Mouse (Mus musculus) heart, embryonic 16.5 days (tissue): Measurements from ENCODE around the gene Sbsn. TPM values are rescaled to one million over a fixed set of nuclear protein-coding genes. Genes with fewer than 3 reads are reported as not detected.

Source experiments
- ATAC-seq: fragments of 200-750 bp; cut with Nextera tagmentation; replicated peaks from 2 replicates; pipeline ENCODE4 v1.8.0; 2017; ENCODE audit warnings: moderate number of reproducible peaks; ENCODE audit not compliant: insufficient read depth, low FRiP score; ENCODE audit errors: extremely low read depth
- H3K27ac ChIP-seq: fragments of 300-500 bp; sonication (generic); 2 replicates; pipeline ENCODE4 v1.5.1; 2014; ENCODE audit warnings: mild to moderate bottlenecking, low read length, control low read depth, moderate library complexity
- H3K27me3 ChIP-seq: fragments of 300-500 bp; sonication (generic); 2 replicates; pipeline ENCODE4 v1.6.1; 2014; ENCODE audit warnings: low read length, mixed read lengths; ENCODE audit not compliant: control insufficient read depth, insufficient read depth
- H3K36me3 ChIP-seq: fragments of 300-500 bp; sonication (generic); 2 replicates; pipeline ENCODE4 v1.6.1; 2014; ENCODE audit not compliant: control insufficient read depth, insufficient read depth
- H3K4me1 ChIP-seq: fragments of 300-500 bp; sonication (generic); 2 replicates; pipeline ENCODE4 v1.6.1; 2014; ENCODE audit warnings: low read length, mixed read lengths; ENCODE audit not compliant: control insufficient read depth, insufficient read depth
- H3K4me2 ChIP-seq: fragments of 300-500 bp; sonication (generic); 2 replicates; pipeline ENCODE4 v1.6.1; 2014; ENCODE audit warnings: low read depth, mild to moderate bottlenecking, control low read depth, low read length
- H3K4me3 ChIP-seq: fragments of 300-500 bp; sonication (generic); 2 replicates; pipeline ENCODE4 v1.5.1; 2014; ENCODE audit warnings: mild to moderate bottlenecking, control low read depth, low read length
- H3K9ac ChIP-seq: fragments of 300-500 bp; sonication (generic); 2 replicates; pipeline ENCODE4 v1.6.1; 2014; ENCODE audit warnings: low read length, control low read depth
- H3K9me3 ChIP-seq: fragments of 300-500 bp; sonication (generic); replicated peaks from 2 replicates; pipeline ENCODE4 v1.6.1; 2016; ENCODE audit warnings: low read length; ENCODE audit not compliant: control insufficient read depth
- WGBS: fragments of 180-500 bp; shearing (Covaris S2); extraction: QIAGEN DNeasy Blood & Tissue Kit; methylation state at CpG from one replicate; pipeline ENCODE4 v1.1.7; 2014; 5-methylcytosine and 5-hydroxymethylcytosine counted together
- polyA plus RNA-seq: library from polyadenylated mRNA; unstranded; fragments of >200 nt; fragmentation: Nextera tagmentation; extraction: Ambion mirVana; gene quantifications from 2 replicates; pipeline ENCODE4 v1.2.1, GENCODE M21; 2015

The Sbsn gene
- polyA plus RNA-seq, 1 experiment from 2014 or later: 1.8 TPM

- H3K36me3 ChIP-seq: no peaks in the 10 kb centered on the region
- ATAC-seq: peak; percentile 56
- H3K27ac ChIP-seq: no peak overlapping the region
- no peaks in the 10 kb centered on the region for H3K9me3 ChIP-seq
- no peaks in the 10 kb centered on the region for H3K27me3 ChIP-seq
- H3K4me1 ChIP-seq: peaks cover 9% of the 10 kb centered on the region; the same call in 1 of the 2 replicates
- WGBS: 25% methylated on average over 4 of the region's 4 CpGs
- no peak overlapping the region for H3K4me2 ChIP-seq
- no peak overlapping the region for H3K4me3 ChIP-seq
- H3K9ac ChIP-seq: no peak overlapping the region
Observed at GRCm38 (mm10) chr7:30744022-30744598, 7.2 kb upstream of the Sbsn start.

- WGBS: 85% methylated on average over 7 of the region's 7 CpGs
- no peak overlapping the region for H3K27ac ChIP-seq
Observed at GRCm38 (mm10) chr7:30747525-30748204, 3.6 kb upstream of the Sbsn start.

GRCm38 (mm10) chr7:30749824-30750606 lies 1.3 kb upstream of the Sbsn start:
- H3K4me2 ChIP-seq: no peak overlapping the region
- peaks cover 6% of the 10 kb centered on the region for H3K9me3 ChIP-seq
- 67% methylated on average over 13 of the region's 13 CpGs for WGBS
- H3K9ac ChIP-seq: no peak overlapping the region
- no peak overlapping the region for H3K27ac ChIP-seq
- H3K4me1 ChIP-seq: no peaks in the 10 kb centered on the region
- peaks cover 3% of the 10 kb centered on the region for H3K36me3 ChIP-seq
- H3K27me3 ChIP-seq: no peaks in the 10 kb centered on the region
- no peak for ATAC-seq
- H3K4me3 ChIP-seq: no peak overlapping the region

More at GRCm38 (mm10) chr7:30747525-30748204, 3.6 kb upstream of the Sbsn start:
- H3K4me3 ChIP-seq: no peak overlapping the region
- no peaks in the 10 kb centered on the region for H3K36me3 ChIP-seq
- H3K27me3 ChIP-seq: no peaks in the 10 kb centered on the region
- no peak for ATAC-seq
- H3K4me1 ChIP-seq: peaks cover 9% of the 10 kb centered on the region; the same call in 1 of the 2 replicates
- H3K9me3 ChIP-seq: no peaks in the 10 kb centered on the region
- H3K4me2 ChIP-seq: no peak overlapping the region
- no peak overlapping the region for H3K9ac ChIP-seq

GRCm38 (mm10) chr7:30757001-30757400 lies 5.7 kb downstream of the Sbsn start:
- Histone ChIP-seq H3K27ac (no peak overlapping the region), H3K4me1 (0 out of 2 replicates have a peak, but pooled peaks cover 4% of the 10 kb centered on the region), H3K9ac (no peak overlapping the region), H3K9me3 (peaks cover 9% of the 10 kb centered on the region), H3K4me3 (no peak overlapping the region), H3K4me2 (no peak overlapping the region), H3K27me3 (no peaks in the 10 kb centered on the region), H3K36me3 (peaks cover 13% of the 10 kb centered on the region)
- WGBS: 63% methylated on average over 3 of the region's 3 CpGs
- ATAC-seq: no peak

DNA sequence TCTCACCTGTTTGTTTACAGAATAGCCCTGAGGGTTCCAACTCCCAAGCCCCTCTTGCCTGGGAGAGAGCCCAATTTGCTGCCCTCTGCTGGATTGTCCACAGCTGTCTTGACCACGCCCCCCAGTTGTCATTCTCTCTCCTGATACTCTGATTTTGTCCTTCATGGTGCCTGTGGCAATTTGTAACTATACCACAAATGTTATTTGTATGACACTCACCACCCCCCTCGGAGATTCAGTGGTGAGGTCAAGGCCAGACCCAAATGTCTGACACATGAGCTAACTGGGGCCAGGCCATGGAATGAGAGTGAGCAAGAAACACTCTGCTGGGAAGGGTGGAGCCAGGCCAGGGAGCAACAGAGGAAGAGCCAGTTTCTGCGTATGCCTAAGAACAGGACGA lies 7.6 kb downstream of the Sbsn start:
- Histone ChIP-seq H3K36me3 (peaks cover 13% of the 10 kb centered on the region), H3K27me3 (no peaks in the 10 kb centered on the region), H3K9me3 (peaks cover 9% of the 10 kb centered on the region), H3K27ac (no peak overlapping the region), H3K4me1 (0 out of 2 replicates have a peak, but pooled peaks cover 4% of the 10 kb centered on the region), H3K4me3 (no peak overlapping the region), H3K4me2 (no peak overlapping the region), H3K9ac (no peak overlapping the region)
- WGBS: 26% methylated on average over 4 of the region's 4 CpGs
- no peak for ATAC-seq

- H3K9me3 ChIP-seq: no peaks in the 10 kb centered on the region
- H3K27me3 ChIP-seq: peaks cover 2% of the 10 kb centered on the region; the same call in 1 of the 2 replicates
- no peak overlapping the region for H3K4me3 ChIP-seq
- no peak overlapping the region for H3K9ac ChIP-seq
- no peaks in the 10 kb centered on the region for H3K36me3 ChIP-seq
- no peak overlapping the region for H3K27ac ChIP-seq
- 34% methylated on average over 4 of the region's 4 CpGs for WGBS
- no peak for ATAC-seq
- H3K4me2 ChIP-seq: no peak overlapping the region
- H3K4me1 ChIP-seq: 0 out of 2 replicates have a peak, but pooled peaks cover 4% of the 10 kb centered on the region
Observed at GRCm38 (mm10) chr7:30761769-30762352, 10.6 kb downstream of the Sbsn start.

GRCm38 (mm10) chr7:30763456-30763855 lies 12.2 kb downstream of the Sbsn start, which contains the start of gene Dmkn:
Gene Dmkn, plus strand, starts transcription at chr7:30763756.
- no peak within 1 kb of the TSS for H3K27ac ChIP-seq
- H3K27me3 ChIP-seq: peaks cover 2% of the 10 kb centered on the region
- 49% methylated on average over 5 of the region's 5 CpGs for WGBS
- no peak for ATAC-seq
- H3K36me3 ChIP-seq: no peaks in the 10 kb centered on the region
- H3K4me3 ChIP-seq: no peak within 1 kb of the TSS
- 0 out of 2 replicates have a peak, but pooled peaks cover 4% of the 10 kb centered on the region for H3K4me1 ChIP-seq
- no peak within 1 kb of the TSS for H3K4me2 ChIP-seq
- H3K9ac ChIP-seq: no peak within 1 kb of the TSS
- H3K9me3 ChIP-seq: no peaks in the 10 kb centered on the region

- no peak overlapping the region for H3K9ac ChIP-seq
Observed at GRCm38 (mm10) chr7:30765173-30765572, 13.9 kb downstream of the Sbsn start.

More at GRCm38 (mm10) chr7:30765173-30765572, 13.9 kb downstream of the Sbsn start:
- Histone ChIP-seq H3K4me3 (no peak overlapping the region), H3K27me3 (peaks cover 2% of the 10 kb centered on the region), H3K36me3 (no peaks in the 10 kb centered on the region), H3K9me3 (no peaks in the 10 kb centered on the region), H3K4me1 (0 out of 2 replicates have a peak, but pooled peaks cover 4% of the 10 kb centered on the region), H3K27ac (no peak overlapping the region), H3K4me2 (no peak overlapping the region)
- ATAC-seq: no peak
- 43% methylated on average over 11 of the region's 11 CpGs for WGBS
